Mouse (Mus musculus): ENCODE data around the gene Chic2. TPM values are rescaled to one million over a fixed set of nuclear protein-coding genes. Genes with fewer than 3 reads are reported as not detected.

Gene Chic2
- polyA plus RNA-seq, 1 experiment: 4.2 TPM

DNA sequence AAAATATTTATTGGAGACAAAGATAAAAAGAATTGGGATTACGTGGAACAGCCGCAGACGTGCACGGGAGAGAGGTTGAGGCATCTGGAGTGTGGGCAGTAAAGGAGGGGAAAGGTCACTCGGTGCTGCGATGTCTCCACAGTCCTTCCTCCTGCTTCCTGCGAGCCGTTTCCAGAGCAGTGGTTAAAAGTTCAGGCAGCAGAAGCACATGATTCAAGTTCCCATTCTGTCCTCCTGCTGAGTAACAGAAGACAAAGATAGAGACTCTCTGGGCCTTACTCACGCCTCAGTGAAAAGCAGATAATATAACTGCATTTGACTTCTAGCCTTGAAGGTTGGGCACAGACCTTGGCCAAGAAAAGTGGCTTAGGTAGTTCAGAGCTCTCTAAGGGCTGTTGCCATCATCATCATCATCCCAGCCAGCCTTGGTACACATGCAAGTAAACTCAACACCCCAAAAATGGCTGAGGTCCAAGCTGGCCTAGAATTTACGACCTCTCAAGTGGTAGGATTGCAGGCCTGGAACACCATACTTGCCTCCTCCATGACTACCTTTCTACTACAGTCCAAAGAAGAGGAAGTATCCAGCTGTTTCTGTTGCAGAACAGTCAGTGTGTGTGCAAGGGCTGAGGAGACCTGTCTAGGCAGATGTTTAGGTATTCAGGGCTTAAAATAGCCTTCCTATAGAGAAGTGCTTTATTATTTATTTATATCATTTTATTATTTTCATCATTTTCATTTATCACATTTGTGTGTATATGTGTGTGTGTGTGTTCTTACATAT, 87.1 kb downstream of the Chic2 start:
- 40% methylated on average over 10 of the region's 10 CpGs for WGBS
- TF ChIP-seq CTCF (IDR thresholded peaks at IDR 0.05; ENCODE audit: extremely low read depth, insufficient read depth, insufficient read length, insufficient replicate concordance) (no peak), POLR2A (IDR thresholded peaks at IDR 0.05; ENCODE audit: low read depth, low read length) (no peak)
- Histone ChIP-seq H3K27me3 (ENCODE audit: control insufficient read depth, insufficient read depth, low read length) (no peaks in the 10 kb centered on the region), H3K4me1 (ENCODE audit: control insufficient read depth, insufficient read depth, insufficient read length) (no peaks in the 10 kb centered on the region), H3K36me3 (ENCODE audit: control insufficient read depth, insufficient read depth, low read length) (no peaks in the 10 kb centered on the region), H3K4me3 (ENCODE audit: extremely low read depth, insufficient read depth, insufficient read length) (no peak overlapping the region), H3K27ac (ENCODE audit: insufficient read depth, low read length) (no peak overlapping the region)
- no peak for DNase-seq (ENCODE audit: low read depth in 1 of 2, low spot score in 2 of 2)

DNA sequence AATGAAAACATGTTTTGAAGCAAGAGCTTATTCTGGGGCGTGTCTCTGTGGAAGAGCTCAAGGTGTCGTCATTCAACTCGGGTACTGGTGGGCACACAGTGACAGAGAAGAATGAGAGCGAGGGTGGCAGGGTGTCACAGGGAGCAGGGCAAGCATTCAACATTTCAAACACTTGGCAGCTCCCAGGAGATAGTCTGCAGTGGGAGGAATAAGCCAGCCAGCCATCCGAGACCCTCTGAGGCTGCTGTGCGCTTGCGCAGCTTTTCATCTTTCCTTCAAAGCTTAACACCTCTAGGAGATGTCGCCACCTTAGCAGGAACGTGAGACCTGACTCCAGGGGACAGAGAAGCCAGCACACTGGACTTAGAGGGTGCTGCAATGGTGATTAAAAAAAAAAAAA, 88.2 kb downstream of the Chic2 start:
- Histone ChIP-seq H3K4me1 (ENCODE audit: control insufficient read depth, insufficient read depth, insufficient read length) (no peaks in the 10 kb centered on the region), H3K27me3 (ENCODE audit: control insufficient read depth, insufficient read depth, low read length) (no peaks in the 10 kb centered on the region), H3K27ac (ENCODE audit: insufficient read depth, low read length) (no peak overlapping the region), H3K4me3 (ENCODE audit: extremely low read depth, insufficient read depth, insufficient read length) (no peak overlapping the region), H3K36me3 (ENCODE audit: control insufficient read depth, insufficient read depth, low read length) (no peaks in the 10 kb centered on the region)
- TF ChIP-seq CTCF (IDR thresholded peaks at IDR 0.05; ENCODE audit: extremely low read depth, insufficient read depth, insufficient read length, insufficient replicate concordance): no peak
- no peak for TF ChIP-seq POLR2A (IDR thresholded peaks at IDR 0.05; ENCODE audit: low read depth, low read length)
- 60% methylated on average over 9 of the region's 9 CpGs for WGBS
- DNase-seq (ENCODE audit: low read depth in 1 of 2, low spot score in 2 of 2): no peak

DNA sequence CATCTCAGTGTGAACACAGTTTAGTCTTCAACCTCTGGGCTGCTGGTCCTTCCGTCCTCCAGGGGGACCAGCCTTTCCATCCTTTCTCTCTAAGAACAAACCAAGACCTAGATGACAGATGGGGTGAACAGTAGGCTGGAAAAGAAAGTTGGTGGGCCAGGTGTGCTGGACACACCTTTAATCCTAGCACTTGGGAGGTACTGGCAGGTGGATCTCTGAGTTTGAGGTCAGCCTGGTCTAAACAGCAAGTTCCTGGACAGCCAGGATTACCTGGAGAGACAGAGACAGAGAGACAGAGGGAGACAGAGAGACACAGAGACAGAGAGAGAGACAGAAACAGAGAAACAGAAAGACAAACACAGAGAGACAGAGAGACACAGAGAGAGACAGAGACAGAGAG, 89.0 kb downstream of the Chic2 start:
- Histone ChIP-seq H3K27ac (ENCODE audit: insufficient read depth, low read length) (no peak overlapping the region), H3K27me3 (ENCODE audit: control insufficient read depth, insufficient read depth, low read length) (no peaks in the 10 kb centered on the region), H3K4me3 (ENCODE audit: extremely low read depth, insufficient read depth, insufficient read length) (no peak overlapping the region), H3K4me1 (ENCODE audit: control insufficient read depth, insufficient read depth, insufficient read length) (no peaks in the 10 kb centered on the region), H3K36me3 (ENCODE audit: control insufficient read depth, insufficient read depth, low read length) (no peaks in the 10 kb centered on the region)
- TF ChIP-seq POLR2A (IDR thresholded peaks at IDR 0.05; ENCODE audit: low read depth, low read length): no peak
- TF ChIP-seq CTCF (IDR thresholded peaks at IDR 0.05; ENCODE audit: extremely low read depth, insufficient read depth, insufficient read length, insufficient replicate concordance): no peak
- 94% methylated on average over 1 of the region's 1 CpGs for WGBS
- no peak for DNase-seq (ENCODE audit: low read depth in 1 of 2, low spot score in 2 of 2)

DNA sequence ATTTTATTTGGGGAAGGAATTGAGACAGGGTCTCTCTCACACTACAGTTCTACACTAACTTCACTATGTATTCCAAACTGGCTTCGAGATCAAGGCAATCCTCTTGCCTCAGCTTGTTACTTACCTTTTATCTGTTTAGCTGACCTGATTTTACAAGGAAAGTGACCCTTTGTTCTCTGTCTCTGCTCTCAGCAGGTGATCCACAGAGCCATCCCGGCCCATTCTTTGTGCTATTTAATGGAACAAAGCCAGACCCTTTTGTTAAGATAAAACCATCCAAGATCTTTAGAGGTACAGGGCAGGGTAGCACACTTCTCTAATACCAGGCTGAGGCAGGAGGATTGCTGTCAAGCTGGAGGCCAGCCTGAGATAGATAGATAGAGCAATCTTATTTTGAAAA, 91.6 kb downstream of the Chic2 start:
- H3K4me3 ChIP-seq (ENCODE audit: extremely low read depth, insufficient read depth, insufficient read length): no peak overlapping the region
- H3K36me3 ChIP-seq (ENCODE audit: control insufficient read depth, insufficient read depth, low read length): no peaks in the 10 kb centered on the region
- H3K27ac ChIP-seq (ENCODE audit: insufficient read depth, low read length): no peak overlapping the region
- no peaks in the 10 kb centered on the region for H3K27me3 ChIP-seq (ENCODE audit: control insufficient read depth, insufficient read depth, low read length)
- TF ChIP-seq POLR2A (IDR thresholded peaks at IDR 0.05; ENCODE audit: low read depth, low read length) (no peak), CTCF (IDR thresholded peaks at IDR 0.05; ENCODE audit: extremely low read depth, insufficient read depth, insufficient read length, insufficient replicate concordance) (no peak)
- 74% methylated on average over 2 of the region's 2 CpGs for WGBS
- DNase-seq (ENCODE audit: low read depth in 1 of 2, low spot score in 2 of 2): no peak
- no peaks in the 10 kb centered on the region for H3K4me1 ChIP-seq (ENCODE audit: control insufficient read depth, insufficient read depth, insufficient read length)

DNA sequence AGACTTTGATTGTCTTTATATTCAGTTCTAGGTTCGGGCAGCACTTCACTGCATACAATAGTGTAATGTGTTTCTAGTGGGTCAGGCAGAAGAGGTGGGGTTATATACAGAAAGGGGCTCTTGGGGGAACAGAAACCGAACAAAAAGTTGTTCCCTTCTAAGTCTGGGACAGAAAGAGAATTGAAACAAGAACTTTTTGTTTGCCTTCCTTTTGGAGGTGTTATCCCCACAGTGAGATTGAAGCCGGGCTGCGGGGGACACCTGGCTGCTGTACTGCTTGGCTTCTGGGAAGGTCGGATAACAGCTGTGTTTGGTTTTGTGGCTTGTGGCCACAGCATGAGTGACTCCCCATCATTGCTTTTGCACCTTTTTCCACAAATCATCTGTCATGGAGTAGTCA, 93.2 kb downstream of the Chic2 start:
- no peak overlapping the region for H3K4me3 ChIP-seq (ENCODE audit: extremely low read depth, insufficient read depth, insufficient read length)
- TF ChIP-seq POLR2A (IDR thresholded peaks at IDR 0.05; ENCODE audit: low read depth, low read length) (no peak), CTCF (IDR thresholded peaks at IDR 0.05; ENCODE audit: extremely low read depth, insufficient read depth, insufficient read length, insufficient replicate concordance) (no peak)
- WGBS: 54% methylated on average over 5 of the region's 5 CpGs
- H3K27ac ChIP-seq (ENCODE audit: insufficient read depth, low read length): no peak overlapping the region
- no peaks in the 10 kb centered on the region for H3K36me3 ChIP-seq (ENCODE audit: control insufficient read depth, insufficient read depth, low read length)
- DNase-seq (ENCODE audit: low read depth in 1 of 2, low spot score in 2 of 2): no peak
- no peaks in the 10 kb centered on the region for H3K4me1 ChIP-seq (ENCODE audit: control insufficient read depth, insufficient read depth, insufficient read length)
- H3K27me3 ChIP-seq (ENCODE audit: control insufficient read depth, insufficient read depth, low read length): no peaks in the 10 kb centered on the region

GRCm38 (mm10) chr5:74949298-74949697, 95.3 kb downstream of the Chic2 start:
- no peak overlapping the region for H3K4me3 ChIP-seq (ENCODE audit: extremely low read depth, insufficient read depth, insufficient read length)

DNA sequence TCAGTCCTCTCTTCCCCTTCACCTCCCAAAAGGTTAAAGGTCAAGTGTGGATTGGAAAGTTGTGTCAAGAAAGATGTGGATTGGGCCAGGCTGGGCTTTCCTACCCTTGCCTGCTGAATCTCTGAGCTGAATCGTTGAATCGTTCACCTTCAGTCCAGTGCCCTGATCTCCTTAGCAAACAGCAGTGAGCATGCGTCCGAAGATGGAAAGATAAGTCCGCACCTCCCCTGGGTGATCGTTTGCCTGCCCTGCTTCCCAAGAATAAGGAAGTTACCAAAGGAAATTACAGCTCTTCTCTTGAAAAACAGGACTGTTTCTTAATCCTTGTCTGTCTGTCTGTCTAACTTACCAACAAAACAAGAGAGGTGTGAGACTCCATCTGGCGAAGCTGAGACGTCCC, 96.1 kb downstream of the Chic2 start:
- DNase-seq (ENCODE audit: low read depth in 1 of 2, low spot score in 2 of 2): no peak
- Histone ChIP-seq H3K27ac (ENCODE audit: insufficient read depth, low read length) (no peak overlapping the region), H3K36me3 (ENCODE audit: control insufficient read depth, insufficient read depth, low read length) (no peaks in the 10 kb centered on the region), H3K4me1 (ENCODE audit: control insufficient read depth, insufficient read depth, insufficient read length) (no peaks in the 10 kb centered on the region), H3K27me3 (ENCODE audit: control insufficient read depth, insufficient read depth, low read length) (no peaks in the 10 kb centered on the region), H3K4me3 (ENCODE audit: extremely low read depth, insufficient read depth, insufficient read length) (no peak overlapping the region)
- 70% methylated on average over 8 of the region's 8 CpGs for WGBS
- TF ChIP-seq POLR2A (IDR thresholded peaks at IDR 0.05; ENCODE audit: low read depth, low read length) (no peak), CTCF (IDR thresholded peaks at IDR 0.05; ENCODE audit: extremely low read depth, insufficient read depth, insufficient read length, insufficient replicate concordance) (no peak)

More at GRCm38 (mm10) chr5:74949298-74949697, 95.3 kb downstream of the Chic2 start:
- no peak overlapping the region for H3K27ac ChIP-seq (ENCODE audit: insufficient read depth, low read length)
- no peaks in the 10 kb centered on the region for H3K36me3 ChIP-seq (ENCODE audit: control insufficient read depth, insufficient read depth, low read length)
- H3K4me1 ChIP-seq (ENCODE audit: control insufficient read depth, insufficient read depth, insufficient read length): no peaks in the 10 kb centered on the region
- 80% methylated on average over 7 of the region's 7 CpGs for WGBS
- TF ChIP-seq CTCF (IDR thresholded peaks at IDR 0.05; ENCODE audit: extremely low read depth, insufficient read depth, insufficient read length, insufficient replicate concordance): no peak
- no peak for TF ChIP-seq POLR2A (IDR thresholded peaks at IDR 0.05; ENCODE audit: low read depth, low read length)
- no peak for DNase-seq (ENCODE audit: low read depth in 1 of 2, low spot score in 2 of 2)
- no peaks in the 10 kb centered on the region for H3K27me3 ChIP-seq (ENCODE audit: control insufficient read depth, insufficient read depth, low read length)

Other genes with a start within 250 kb of the Chic2 start
- gene Gsx2, start 30.8 kb upstream of the Chic2 start, polyA plus RNA-seq (2012; rRNA removed): 0.07 TPM in 1 of 2 replicates, not detected in the other
- 6.7 and 7.8 TPM in 2 replicates for gene Pdgfra, start 107.5 kb upstream of the Chic2 start, polyA plus RNA-seq (2012; rRNA removed)

Data from spleen, adult 2 months (tissue).